Mouse (Mus musculus): ENCODE data around the gene 1110008P14Rik.

GRCm38 (mm10) chr2:32360741-32361140, 21.0 kb downstream of the 1110008P14Rik start:
- TF ChIP-seq CTCF (IDR thresholded peaks at IDR 0.05; ENCODE audit: control insufficient read depth, insufficient read depth, insufficient replicate concordance, low read depth, low read length): no peak
- no peak for TF ChIP-seq POLR2A (IDR thresholded peaks at IDR 0.05; ENCODE audit: control insufficient read depth, low read depth, low read length)
